Mouse (Mus musculus): ENCODE measurements around the gene Tatdn3. TPM values are rescaled to one million over a fixed set of nuclear protein-coding genes. Genes with fewer than 3 reads are reported as not detected.

The Tatdn3 gene
- total RNA-seq (2021) = 10 to 100 TPM; 19.4 to 23.5 TPM

- peak; percentile 97 for DNase-seq
Measured at GRCm38 (mm10) chr1:191062781-191063485, at the start of gene Tatdn3, which contains the start of gene Nsl1. Gene Tatdn3, minus strand, starts transcription at chr1:191062932. Gene Nsl1, plus strand, starts transcription at chr1:191063012.

GRCm38 (mm10) chr1:191111146-191111545 is 48.4 kb upstream of the Tatdn3 start:
- DNase-seq = peak; percentile 22

GRCm38 (mm10) chr1:191109907-191110306 is 47.2 kb upstream of the Tatdn3 start:
- DNase-seq = no peak

- no peak for DNase-seq
Measured at GRCm38 (mm10) chr1:191107306-191107705, 44.6 kb upstream of the Tatdn3 start.

GRCm38 (mm10) chr1:191105246-191105645 is 42.5 kb upstream of the Tatdn3 start:
- no peak for DNase-seq

GRCm38 (mm10) chr1:191102730-191103370 is 40.1 kb upstream of the Tatdn3 start:
- no peak for DNase-seq

- DNase-seq = no peak
Measured at GRCm38 (mm10) chr1:191099772-191100291, 37.1 kb upstream of the Tatdn3 start.

- DNase-seq = no peak
Measured at GRCm38 (mm10) chr1:191099114-191099513, 36.4 kb upstream of the Tatdn3 start.

GRCm38 (mm10) chr1:191097802-191098747 is 35.3 kb upstream of the Tatdn3 start, which contains the start of gene Batf3:
Gene Batf3, plus strand, starts transcription at chr1:191097847.
- DNase-seq = peak; percentile 60

- DNase-seq = peak; percentile 25
Measured at GRCm38 (mm10) chr1:191096871-191097681, 34.3 kb upstream of the Tatdn3 start.

- peak; percentile 37 for DNase-seq
Measured at GRCm38 (mm10) chr1:191095019-191095418, 32.3 kb upstream of the Tatdn3 start.

GRCm38 (mm10) chr1:191093578-191093977 is 30.8 kb upstream of the Tatdn3 start:
- DNase-seq = no peak

GRCm38 (mm10) chr1:191092050-191092449 is 29.3 kb upstream of the Tatdn3 start:
- peak; percentile 25 for DNase-seq

GRCm38 (mm10) chr1:191089355-191089754 is 26.6 kb upstream of the Tatdn3 start:
- DNase-seq = no peak

GRCm38 (mm10) chr1:191087955-191088354 is 25.2 kb upstream of the Tatdn3 start:
- DNase-seq = no peak

GRCm38 (mm10) chr1:191086960-191087359 is 24.2 kb upstream of the Tatdn3 start:
- DNase-seq = no peak

- DNase-seq = no peak
Measured at GRCm38 (mm10) chr1:191086304-191086878, 23.7 kb upstream of the Tatdn3 start.

- no peak for DNase-seq
Measured at GRCm38 (mm10) chr1:191085597-191085996, 22.9 kb upstream of the Tatdn3 start.

- DNase-seq = peak; percentile 74
Measured at GRCm38 (mm10) chr1:191084951-191085559, 22.3 kb upstream of the Tatdn3 start.

- no peak for DNase-seq
Measured at GRCm38 (mm10) chr1:191083230-191083629, 20.5 kb upstream of the Tatdn3 start.
